ENCODE assay signal across 8 mouse cellular contexts in genomic region chr15:102722500-102722931, GRCm38 (mm10). TPM values are rescaled to one million over a fixed set of nuclear protein-coding genes. Genes with fewer than 3 reads are reported as not detected.
A peak's percentile ranks its signal among the peaks of the same experiment; 100 is the strongest.
DNase-seq lines count a peak whose midpoint lies in the region; ATAC-seq and TF ChIP-seq lines count a peak whose summit lies in the region.

No protein-coding gene starts in this region.

- no peak for TF ChIP-seq CTCF in gastrocnemius, adult 2 months (IDR thresholded peaks at IDR 0.05)
- TF ChIP-seq CTCF in hindbrain, postnatal 0 days (IDR thresholded peaks at IDR 0.05; ENCODE audit: low read depth): no peak

- ATAC-seq in common myeloid progenitor, adult 5-6 weeks (replicated peaks; ENCODE audit: low read depth, poor library complexity, severe bottlenecking): peak; percentile 26
- no peak for ATAC-seq in hindbrain, postnatal 0 days

- intact Hi-C loops in gastrocnemius, adult 2 months (cut with DNase I): no loop called here
- intact Hi-C loops in gastrocnemius, postnatal 14 days (cut with DNase I; ENCODE audit: low total_unique reads): no loop called here

- no peak overlapping the region for H3K9ac ChIP-seq in hindbrain, postnatal 0 days (replicated peaks; ENCODE audit: low read length)

- WGBS in hindbrain, postnatal 0 days: 43% methylated on average over 4 of the region's 4 CpGs

- DNase-seq in gastrocnemius, adult 2 months: no peak
- DNase-seq in gastrocnemius, postnatal 14 days: no peak
- no peak for DNase-seq in hindbrain, postnatal 0 days (ENCODE audit: low spot score)
- DNase-seq in lung, postnatal 4 days: peak; percentile 52 to 73
- no peak for DNase-seq in urinary bladder, adult 18-20 months (ENCODE audit: low spot score in 2 of 2)
- DNase-seq in embryo, embryonic 10.5 days (ENCODE audit: low spot score): no peak
- no peak for DNase-seq in layer of hippocampus, adult 11-12 months (ENCODE audit: low spot score)

- peaks cover 3% of the 10 kb centered on the region; the same call in 1 of the 2 replicates for H3K4me1 ChIP-seq in hindbrain, postnatal 0 days (ENCODE audit: insufficient read depth, low read length)

- H3K4me3 ChIP-seq in gastrocnemius, adult 2 months: peak overlapping the region; percentile 75
- peak overlapping the region; percentile 64 for H3K4me3 ChIP-seq in hindbrain, postnatal 0 days (ENCODE audit: low read length)

- H3K27me3 ChIP-seq in hindbrain, postnatal 0 days (ENCODE audit: insufficient read depth, low read length): no peaks in the 10 kb centered on the region

- peak overlapping the region; percentile 73 for H3K4me2 ChIP-seq in hindbrain, postnatal 0 days (ENCODE audit: low read depth, low read length)

- H3K36me3 ChIP-seq in hindbrain, postnatal 0 days (ENCODE audit: insufficient read depth, low read length): peaks cover 18% of the 10 kb centered on the region

- H3K27ac ChIP-seq in gastrocnemius, adult 2 months: peak overlapping the region; percentile 87
- peak overlapping the region; percentile 32; the same call in 1 of the 2 replicates for H3K27ac ChIP-seq in hindbrain, postnatal 0 days

- no peaks in the 10 kb centered on the region for H3K9me3 ChIP-seq in hindbrain, postnatal 0 days (ENCODE audit: low read length)

RNA-seq across cellular contexts. Expression of gene Calcoco1, which starts 0.5 kb away (rescaled TPM):
- total RNA-seq in gastrocnemius, adult 2 months (2021): 10 to 100 TPM; 67.7 to 70.2 TPM
- total RNA-seq in gastrocnemius, postnatal 14 days (2021): 10 to 100 TPM; 44.1 to 56.5 TPM
- 21.2 and 23.2 TPM in 2 replicates for total RNA-seq in common myeloid progenitor, adult 5-6 weeks (2017)
- 26.6 and 32.4 TPM in 2 replicates for total RNA-seq in hindbrain, postnatal 0 days (2014; rRNA removed)
- 29.8 and 30.3 TPM in 2 replicates for polyA plus RNA-seq in hindbrain, postnatal 0 days (2015; fragmentation: Nextera tagmentation; extraction: Ambion mirVana)

RNA-seq across cellular contexts. Expression of gene Atp5g2, which starts 50.4 kb away (rescaled TPM):
- 10 to 100 TPM; 25.6 to 33.1 TPM for total RNA-seq in gastrocnemius, adult 2 months (2021)
- 10 to 100 TPM; 27.7 to 28.8 TPM for total RNA-seq in gastrocnemius, postnatal 14 days (2021)
- total RNA-seq in common myeloid progenitor, adult 5-6 weeks (2017): 24.4 and 33.1 TPM in 2 replicates
- 148 and 610 TPM in 2 replicates for total RNA-seq in hindbrain, postnatal 0 days (2014; rRNA removed)
- polyA plus RNA-seq in hindbrain, postnatal 0 days (2015; fragmentation: Nextera tagmentation; extraction: Ambion mirVana): 60.5 and 66.5 TPM in 2 replicates

Comparison
In these comparisons a context has a peak if more than half of its experiments do, and no peak if none do; other contexts are left out.
1. DNase-seq: peak in lung, postnatal 4 days (2 of 2); none in gastrocnemius, adult 2 months (single experiment), gastrocnemius, postnatal 14 days (single experiment), hindbrain, postnatal 0 days (single experiment), urinary bladder, adult 18-20 months (0 of 2), embryo, embryonic 10.5 days (single experiment) and layer of hippocampus, adult 11-12 months (single experiment).